Mouse (Mus musculus): ENCODE data around the gene Slc25a29. TPM values are rescaled to one million over a fixed set of nuclear protein-coding genes. Genes with fewer than 3 reads are reported as not detected.

Slc25a29 gene
- polyA plus RNA-seq, 1 experiment from 2014 or later = 9.1 TPM

GRCm38 (mm10) chr12:108792546-108793452 lies 42.9 kb downstream of the Slc25a29 start, which contains the start of gene Yy1:
Gene Yy1 (plus strand): TSS chr12:108792973.
- H3K27ac ChIP-seq (ENCODE audit: low read length) = peak within 1 kb of the TSS; percentile 99
- no peaks in the 10 kb centered on the region for H3K36me3 ChIP-seq (ENCODE audit: insufficient read depth, low read length)
- WGBS = under 1% methylated on average over 80 of the region's 127 CpGs
- ATAC-seq (ENCODE audit: low FRiP score, low TSS enrichment) = peak; percentile 96
- no peaks in the 10 kb centered on the region for H3K9me3 ChIP-seq (ENCODE audit: low read length)
- H3K4me2 ChIP-seq (replicated peaks; ENCODE audit: low read depth, low read length) = peak within 1 kb of the TSS; percentile 56
- H3K27me3 ChIP-seq (ENCODE audit: insufficient read depth, low read length) = no peaks in the 10 kb centered on the region
- peak within 1 kb of the TSS; percentile 96 for H3K9ac ChIP-seq (replicated peaks; ENCODE audit: low read length)
- H3K4me3 ChIP-seq (ENCODE audit: low read length) = peak within 1 kb of the TSS; percentile 100
- peaks cover 28% of the 10 kb centered on the region for H3K4me1 ChIP-seq (ENCODE audit: insufficient read depth, low read length)

DNA sequence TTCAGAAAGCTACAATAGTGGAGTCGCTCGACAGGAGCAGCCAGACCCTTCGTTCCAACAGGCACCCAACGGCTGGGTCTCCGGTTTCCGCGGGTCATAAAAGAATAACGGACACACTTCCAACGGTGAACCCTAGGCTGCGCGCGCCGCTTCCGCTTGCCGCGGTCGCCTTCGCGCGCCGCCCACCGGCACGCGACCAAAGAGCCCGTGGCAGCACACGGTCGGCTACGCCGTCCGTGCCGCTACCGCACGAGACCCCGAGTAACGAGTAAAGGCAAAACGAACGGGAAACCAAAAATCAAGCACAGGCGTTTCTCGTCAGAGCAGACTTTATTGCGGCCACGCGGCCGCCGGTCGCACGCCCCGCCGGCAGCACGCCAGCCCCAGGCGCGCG lies 43.5 kb downstream of the Slc25a29 start:
- Histone ChIP-seq H3K9ac (replicated peaks; ENCODE audit: low read length) (peak overlapping the region; percentile 91), H3K4me1 (ENCODE audit: insufficient read depth, low read length) (peaks cover 28% of the 10 kb centered on the region), H3K4me3 (ENCODE audit: low read length) (peak overlapping the region; percentile 100), H3K4me2 (replicated peaks; ENCODE audit: low read depth, low read length) (peak overlapping the region; percentile 56), H3K9me3 (ENCODE audit: low read length) (no peaks in the 10 kb centered on the region), H3K27me3 (ENCODE audit: insufficient read depth, low read length) (no peaks in the 10 kb centered on the region), H3K36me3 (ENCODE audit: insufficient read depth, low read length) (no peaks in the 10 kb centered on the region), H3K27ac (ENCODE audit: low read length) (peak overlapping the region; percentile 99)
- under 1% methylated on average over 52 of the region's 52 CpGs for WGBS
- peak; percentile 49 for ATAC-seq (ENCODE audit: low FRiP score, low TSS enrichment)

GRCm38 (mm10) chr12:108787329-108787728 lies 48.4 kb downstream of the Slc25a29 start:
- peaks cover 14% of the 10 kb centered on the region for H3K4me1 ChIP-seq (ENCODE audit: insufficient read depth, low read length)
- H3K36me3 ChIP-seq (ENCODE audit: insufficient read depth, low read length) = peaks cover 15% of the 10 kb centered on the region; the same call in 1 of the 2 replicates
- H3K4me3 ChIP-seq (ENCODE audit: low read length) = no peak overlapping the region
- H3K9me3 ChIP-seq (ENCODE audit: low read length) = peaks cover 9% of the 10 kb centered on the region
- no peaks in the 10 kb centered on the region for H3K27me3 ChIP-seq (ENCODE audit: insufficient read depth, low read length)
- H3K27ac ChIP-seq (ENCODE audit: low read length) = no peak overlapping the region
- no peak for ATAC-seq (ENCODE audit: low FRiP score, low TSS enrichment)
- no peak overlapping the region for H3K9ac ChIP-seq (replicated peaks; ENCODE audit: low read length)
- H3K4me2 ChIP-seq (replicated peaks; ENCODE audit: low read depth, low read length) = no peak overlapping the region
- 93% methylated on average over 2 of the region's 2 CpGs for WGBS

DNA sequence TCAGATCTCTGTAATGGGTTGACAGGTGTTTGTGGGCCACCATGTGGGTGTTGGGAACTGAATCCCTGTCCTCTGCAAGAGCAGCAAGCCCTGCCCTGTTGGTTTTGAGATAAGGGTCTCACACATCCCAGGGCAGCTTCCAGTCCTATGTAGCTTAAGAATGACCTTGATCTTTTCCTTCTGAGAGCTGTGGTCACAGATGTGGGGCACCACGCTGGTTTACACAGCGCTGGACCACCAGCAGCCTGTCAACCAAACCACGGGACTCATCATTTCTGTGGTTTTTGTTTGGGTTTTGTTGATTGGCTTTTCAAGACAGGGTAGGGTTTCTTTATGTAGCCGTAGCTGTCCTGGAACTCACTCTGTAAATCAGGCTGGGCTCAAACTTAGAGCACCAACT lies 50.5 kb downstream of the Slc25a29 start:
- Histone ChIP-seq H3K9me3 (ENCODE audit: low read length) (peaks cover 9% of the 10 kb centered on the region), H3K4me1 (ENCODE audit: insufficient read depth, low read length) (no peaks in the 10 kb centered on the region), H3K4me2 (replicated peaks; ENCODE audit: low read depth, low read length) (no peak overlapping the region), H3K9ac (replicated peaks; ENCODE audit: low read length) (no peak overlapping the region), H3K36me3 (ENCODE audit: insufficient read depth, low read length) (peaks cover 17% of the 10 kb centered on the region; the same call in 1 of the 2 replicates), H3K4me3 (ENCODE audit: low read length) (no peak overlapping the region), H3K27me3 (ENCODE audit: insufficient read depth, low read length) (no peaks in the 10 kb centered on the region), H3K27ac (ENCODE audit: low read length) (no peak overlapping the region)
- ATAC-seq (ENCODE audit: low FRiP score, low TSS enrichment) = no peak
- 87% methylated on average over 4 of the region's 4 CpGs for WGBS

- ATAC-seq (ENCODE audit: low FRiP score, low TSS enrichment) = no peak
- H3K9me3 ChIP-seq (ENCODE audit: low read length) = peaks cover 29% of the 10 kb centered on the region
- no peak overlapping the region for H3K27ac ChIP-seq (ENCODE audit: low read length)
- no peak overlapping the region for H3K4me3 ChIP-seq (ENCODE audit: low read length)
- H3K4me2 ChIP-seq (replicated peaks; ENCODE audit: low read depth, low read length) = no peak overlapping the region
- H3K9ac ChIP-seq (replicated peaks; ENCODE audit: low read length) = no peak overlapping the region
- no peaks in the 10 kb centered on the region for H3K4me1 ChIP-seq (ENCODE audit: insufficient read depth, low read length)
- H3K27me3 ChIP-seq (ENCODE audit: insufficient read depth, low read length) = no peaks in the 10 kb centered on the region
- 95% methylated on average over 7 of the region's 7 CpGs for WGBS
- peaks cover 46% of the 10 kb centered on the region for H3K36me3 ChIP-seq (ENCODE audit: insufficient read depth, low read length)
Measured at GRCm38 (mm10) chr12:108780108-108780877, 55.4 kb downstream of the Slc25a29 start.

MicroRNAs within 50 kb of the gene (microRNA counts, 519-probe panel; counts per million panel counts)
- microRNA mmu-miR-345-3p (104 counts per million, percentile 35 among the panel's probes with 10 or more counts), microRNA mmu-miR-345-5p (2,766 counts per million, percentile 66 among the panel's probes with 10 or more counts)

Small RNA genes lying within 50 kb of the gene (microRNA-seq; reads per million reads assigned to microRNA genes)
- gene Mir345 = 59.1 reads per million, percentile 50 among the genes with 10 or more reads in this experiment

Other genes with a start within 250 kb of the Slc25a29 start
- 10.6 and 12.1 TPM in 2 replicates for gene Degs2, start 133.6 kb downstream of the Slc25a29 start, polyA plus RNA-seq (2015; fragmentation: Nextera tagmentation; extraction: Ambion mirVana)
- 15.9 and 16.9 TPM in 2 replicates for gene Yy1, start 42.9 kb downstream of the Slc25a29 start, polyA plus RNA-seq (2015; fragmentation: Nextera tagmentation; extraction: Ambion mirVana)
- 9.9 and 12.0 TPM in 2 replicates for gene Slc25a47, start 163 bp upstream of the Slc25a29 start, polyA plus RNA-seq (2015; fragmentation: Nextera tagmentation; extraction: Ambion mirVana)
- gene Wdr25, start 57.7 kb upstream of the Slc25a29 start, polyA plus RNA-seq (2015; fragmentation: Nextera tagmentation; extraction: Ambion mirVana) = 8.9 and 9.9 TPM in 2 replicates
- 94.6 and 98.5 TPM in 2 replicates for gene Wars, start 58.3 kb upstream of the Slc25a29 start, polyA plus RNA-seq (2015; fragmentation: Nextera tagmentation; extraction: Ambion mirVana)
- gene Begain, start 232.3 kb upstream of the Slc25a29 start, polyA plus RNA-seq (2015; fragmentation: Nextera tagmentation; extraction: Ambion mirVana) = 3.4 and 3.7 TPM in 2 replicates